Comparison of ENCODE assay signal across 22 mouse cellular contexts in the genomic region with DNA sequence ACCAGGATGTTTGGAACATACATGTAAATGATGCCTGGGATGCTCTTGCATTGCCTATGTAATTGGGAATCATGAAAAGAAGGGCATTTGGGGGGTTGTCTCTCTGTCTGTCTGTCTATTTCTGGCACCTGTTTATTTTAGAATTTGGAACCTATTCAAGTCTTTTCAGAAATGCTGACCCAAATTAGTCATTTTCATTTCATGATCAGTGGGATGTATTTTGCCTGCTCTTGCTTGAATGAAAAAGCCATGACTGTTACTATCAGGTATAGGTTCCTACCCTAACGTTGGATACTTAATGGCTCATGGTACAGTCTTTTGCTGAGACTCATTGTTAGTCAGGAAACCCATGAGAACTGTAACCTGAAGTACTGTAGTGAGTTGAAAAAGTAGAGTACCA.
DNase-seq lines count a peak whose midpoint lies in the region; TF ChIP-seq lines count a peak whose summit lies in the region.
"Had no signal": no experiment of that assay in that cellular context is flagged by ENCODE, and none has a peak within 500 bp of the region (broad histone marks: within the 10 kb centered on the region; RNA-seq: fewer than 3 reads in every experiment).

No protein-coding gene starts in this region.

- H3K4me3 ChIP-seq in heart, adult 2 months: no peak overlapping the region
- H3K4me3 ChIP-seq: embryonic facial prominence, embryonic 13.5 days; embryonic facial prominence, embryonic 15.5 days; erythroblast, embryonic 14.5 days; forebrain, embryonic 10.5 days; forebrain, embryonic 12.5 days had no signal

- peaks cover 15% of the 10 kb centered on the region for H3K4me1 ChIP-seq in heart, adult 2 months (ENCODE audit: control insufficient read depth, insufficient read depth, low read length)
- H3K4me1 ChIP-seq: embryonic facial prominence, embryonic 15.5 days had no signal

- H3K27ac ChIP-seq in heart, adult 2 months: peak overlapping the region; percentile 6; the same call in 1 of the 2 replicates
- H3K27ac ChIP-seq: embryonic facial prominence, embryonic 13.5 days; embryonic facial prominence, embryonic 15.5 days; forebrain, embryonic 10.5 days; forebrain, embryonic 12.5 days had no signal

- WGBS in heart, adult 2 months: 74% methylated on average over 1 of the region's 1 CpGs

- no peaks in the 10 kb centered on the region for H3K27me3 ChIP-seq in heart, adult 2 months (ENCODE audit: control insufficient read depth, insufficient read depth, low read length)
- H3K27me3 ChIP-seq: CH12.LX; embryonic facial prominence, embryonic 13.5 days; embryonic facial prominence, embryonic 15.5 days; forebrain, embryonic 12.5 days had no signal

- TF ChIP-seq POLR2A in heart, adult 2 months (IDR thresholded peaks at IDR 0.05; ENCODE audit: insufficient read depth, low read depth, low read length): no peak

- no peak for TF ChIP-seq CTCF in heart, adult 2 months (IDR thresholded peaks at IDR 0.05)

- peak; percentile 50 for DNase-seq in cerebellum, adult 9-10 months
- DNase-seq in cerebellum, adult 11-12 months: no peak
- no peak for DNase-seq in heart, adult 2 months
- no peak for DNase-seq in heart, postnatal 10 days
- DNase-seq in Muller cell, postnatal 12 days (ENCODE audit: inconsistent ontology term): peak; percentile 56
- no peak for DNase-seq in adrenal gland, adult 8-10 months
- DNase-seq: adrenal gland, adult 2 months; adrenal gland, postnatal 14 days; adrenal gland, postnatal 36 days; B cell, adult 2 months; cerebellum, adult 11 months; cerebellum, adult 9-11 months; cerebellum, postnatal 14 days; cerebellum, postnatal 36 days; embryo, embryonic 11 days had no signal

- peaks cover 8% of the 10 kb centered on the region for H3K36me3 ChIP-seq in heart, adult 2 months (ENCODE audit: control insufficient read depth, insufficient read depth, low read length)
- H3K36me3 ChIP-seq: embryonic facial prominence, embryonic 13.5 days; embryonic facial prominence, embryonic 15.5 days; forebrain, embryonic 10.5 days; forebrain, embryonic 12.5 days; G1E had no signal

- intact Hi-C loops in heart, adult 2 months (cut with DNase I): no loop called here
- intact Hi-C loops in heart, postnatal 10 days (cut with DNase I): no loop called here

- TF ChIP-seq EP300 in heart, adult 2 months (IDR thresholded peaks at IDR 0.05; ENCODE audit: insufficient read depth, low read depth, low read length): no peak

- no peaks in the 10 kb centered on the region; the same call in none of the 2 replicates for H3K79me2 ChIP-seq in heart, adult 2 months (replicated peaks; ENCODE audit: control insufficient read depth, insufficient read depth, low read length)

- no peak overlapping the region for H3K9ac ChIP-seq in heart, adult 2 months (ENCODE audit: low read depth, low read length)
- H3K9ac ChIP-seq: embryonic facial prominence, embryonic 13.5 days; embryonic facial prominence, embryonic 15.5 days; forebrain, embryonic 12.5 days had no signal

Comparison
In these comparisons a context has a peak if more than half of its experiments do, and no peak if none do; other contexts are left out.
1. DNase-seq: peak in cerebellum, adult 9-10 months (single experiment) and Muller cell, postnatal 12 days (single experiment); none in cerebellum, adult 11-12 months (single experiment), heart, adult 2 months (0 of 2), heart, postnatal 10 days (0 of 2) and adrenal gland, adult 8-10 months (single experiment).